Mouse (Mus musculus) effector memory CD4-positive, alpha-beta T cell, adult 5 months (primary cell): ENCODE measurements around the gene Krba1. TPM values are rescaled to one million over a fixed set of nuclear protein-coding genes. Genes with fewer than 3 reads are reported as not detected.

Experiments
- polyA plus RNA-seq: library from polyadenylated mRNA; unstranded; fragments of 100-300 nt; shearing (Covaris generic); gene quantifications from one replicate; pipeline ENCODE4 v1.2.1, GENCODE M21; 2017

Gene Krba1
- polyA plus RNA-seq = 21.2 TPM

DNA sequence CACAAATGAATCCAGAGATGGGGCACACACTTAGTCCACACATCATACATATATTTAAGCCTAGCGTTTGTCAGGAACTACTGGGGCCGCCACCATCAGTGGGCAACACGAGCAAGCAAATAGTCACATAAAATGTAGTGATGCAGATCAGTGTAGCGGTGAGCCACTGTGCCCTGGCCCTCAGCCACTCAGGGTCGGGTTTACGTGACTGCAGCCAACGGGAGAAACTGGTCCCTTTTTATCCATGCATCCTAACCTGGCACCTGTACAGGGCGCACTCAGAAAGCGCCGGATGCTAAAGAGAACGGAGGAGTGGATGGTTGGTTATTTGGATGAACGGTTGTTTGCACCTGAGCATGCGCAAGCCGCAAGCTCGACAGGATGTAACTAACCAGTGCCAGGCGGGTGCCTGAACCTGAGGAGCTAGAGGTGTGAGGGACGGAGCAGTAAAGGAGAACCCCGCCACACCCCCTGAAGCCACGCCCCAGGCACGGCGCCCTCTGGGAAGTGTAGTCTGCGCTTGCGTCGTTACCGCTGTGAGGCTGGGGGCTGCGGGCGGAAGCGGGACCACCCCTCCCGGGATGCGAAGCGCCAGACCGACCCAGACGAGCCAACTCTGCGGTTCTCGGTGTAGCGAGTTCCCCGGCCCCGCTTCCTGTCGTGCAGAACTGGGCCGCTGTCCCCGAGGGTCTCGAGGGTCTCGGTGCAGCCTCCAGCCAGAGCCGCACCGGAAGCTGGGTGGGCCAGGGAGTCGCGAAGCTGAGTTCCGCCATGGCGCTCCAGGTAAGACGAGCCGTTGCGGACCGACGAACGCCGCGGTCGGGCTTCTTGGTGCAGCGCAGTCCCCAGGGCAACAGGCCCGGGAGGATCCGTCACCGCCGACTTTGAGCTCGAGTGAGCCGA lies at the start of gene Krba1:
Gene Krba1 (plus strand): TSS at position 482 of the 903 bp plus-strand sequence.

GRCm38 (mm10) chr6:48445181-48446101 lies 50.1 kb downstream of the Krba1 start, which contains the start of gene Zfp467:
Zfp467 (minus strand) TSS chr6:48445825.

GRCm38 (mm10) chr6:48447929-48448328 lies 52.5 kb downstream of the Krba1 start, which contains the start of gene Sspo:
Sspo (plus strand) TSS chr6:48448229.

Other genes starting within 250 kb of the Krba1 start
- gene Zfp467, start 50.2 kb downstream of the Krba1 start, polyA plus RNA-seq = 4.6 TPM
- gene Sspo, start 52.6 kb downstream of the Krba1 start, polyA plus RNA-seq = not detected
- gene Atp6v0e2, start 142.0 kb downstream of the Krba1 start, polyA plus RNA-seq = 0.61 TPM
- 10.6 TPM for gene Lrrc61, start 159.2 kb downstream of the Krba1 start, polyA plus RNA-seq
- gene Rarres2, start 177.2 kb downstream of the Krba1 start, polyA plus RNA-seq = not detected
- gene Gm45021, start 194.0 kb downstream of the Krba1 start, polyA plus RNA-seq = not detected
- 7.2 TPM for gene Repin1, start 198.3 kb downstream of the Krba1 start, polyA plus RNA-seq
- not detected for gene Gm44965, start 198.4 kb downstream of the Krba1 start, polyA plus RNA-seq
- gene Zfp775, start 206.5 kb downstream of the Krba1 start, polyA plus RNA-seq = 7.6 TPM
- gene AI854703, start 231.2 kb downstream of the Krba1 start, polyA plus RNA-seq = 2.6 TPM